Mouse (Mus musculus) spleen, postnatal 10 days (tissue): Measurements from ENCODE around the gene Atp13a3.
A peak's percentile ranks its signal among the peaks of the same experiment; 100 is the strongest.

Experiments
- DNase-seq, 2 experiments: peaks; one replicate each; pipeline ENCODE4 v3.0.0; 2021 to 2022; ENCODE audit warnings: low spot score in 2 of 2

Atp13a3 gene

GRCm38 (mm10) chr16:30278406-30278805, 127.4 kb downstream of the Atp13a3 start:
- DNase-seq: no peak

GRCm38 (mm10) chr16:30275558-30276340, 130.0 kb downstream of the Atp13a3 start:
- no peak for DNase-seq

GRCm38 (mm10) chr16:30273065-30273464, 132.7 kb downstream of the Atp13a3 start:
- DNase-seq: no peak

GRCm38 (mm10) chr16:30271941-30272595, 133.7 kb downstream of the Atp13a3 start:
- peak in 1 of 2 experiments; percentile 35 for DNase-seq

GRCm38 (mm10) chr16:30271223-30271761, 134.5 kb downstream of the Atp13a3 start:
- DNase-seq: no peak

GRCm38 (mm10) chr16:30267359-30267758, 138.4 kb downstream of the Atp13a3 start, which contains the start of gene Cpn2:
Gene Cpn2, minus strand, starts transcription at chr16:30267499.
- DNase-seq: no peak

- no peak for DNase-seq
Measured at GRCm38 (mm10) chr16:30266561-30266960, 139.2 kb downstream of the Atp13a3 start.

- no peak for DNase-seq
Measured at GRCm38 (mm10) chr16:30265611-30266010, 140.2 kb downstream of the Atp13a3 start.

GRCm38 (mm10) chr16:30263156-30263555, 142.6 kb downstream of the Atp13a3 start:
- DNase-seq: no peak

GRCm38 (mm10) chr16:30262664-30263063, 143.1 kb downstream of the Atp13a3 start:
- DNase-seq: peak; percentile 35 to 82
